Mouse (Mus musculus) intestine, postnatal 0 days (tissue): ENCODE measurements at regions not wholly inside any gene's neighbourhood (a gene's known extent, or its start where the extent isn't known, plus 50 kb on each side); places are given as distances from the start of the nearest gene placed in this dataset.
A peak's percentile ranks its signal among the peaks of the same experiment; 100 is the strongest.

Source experiments
- ATAC-seq: fragments of 200-750 bp; cut with Nextera tagmentation; 2 replicates; pipeline ENCODE4 v1.8.0; 2017; ENCODE audit warnings: mild to moderate bottlenecking, moderate TSS enrichment, moderate library complexity
- H3K27ac ChIP-seq: fragments of 300-500 bp; sonication (generic); 2 replicates; pipeline ENCODE4 v1.5.1; 2014; ENCODE audit warnings: mild to moderate bottlenecking, low read depth, low read length, moderate library complexity
- H3K27me3 ChIP-seq: fragments of 300-500 bp; sonication (generic); replicated peaks from 2 replicates; pipeline ENCODE4 v1.6.1; 2014; ENCODE audit warnings: low read length, mixed read lengths; ENCODE audit not compliant: control insufficient read depth, insufficient read depth
- H3K36me3 ChIP-seq: fragments of 300-500 bp; sonication (generic); 2 replicates; pipeline ENCODE4 v1.6.1; 2014; ENCODE audit warnings: mild to moderate bottlenecking, moderate library complexity; ENCODE audit not compliant: control insufficient read depth, insufficient read depth
- H3K4me1 ChIP-seq: fragments of 300-500 bp; sonication (generic); replicated peaks from 2 replicates; pipeline ENCODE4 v1.6.1; 2014; ENCODE audit warnings: antibody characterized with exemption, low read length, mixed read lengths; ENCODE audit not compliant: control insufficient read depth, insufficient read depth
- H3K4me2 ChIP-seq: fragments of 300-500 bp; sonication (generic); replicated peaks from 2 replicates; pipeline ENCODE4 v1.6.1; 2014; ENCODE audit warnings: low read depth, mild to moderate bottlenecking, moderate library complexity
- H3K4me3 ChIP-seq: fragments of 300-500 bp; sonication (generic); 2 replicates; pipeline ENCODE4 v1.5.1; 2014; ENCODE audit warnings: low read depth, low read length
- H3K9ac ChIP-seq: fragments of 300-500 bp; sonication (generic); 2 replicates; pipeline ENCODE4 v1.6.1; 2014; ENCODE audit warnings: mild to moderate bottlenecking, low read depth, low read length
- H3K9me3 ChIP-seq: fragments of 300-500 bp; sonication (generic); 2 replicates; pipeline ENCODE4 v1.6.1; 2016; ENCODE audit warnings: mixed run types; ENCODE audit not compliant: control insufficient read depth
- CTCF ChIP-seq: sonication (generic); IDR thresholded peaks from 2 replicates; pipeline ENCODE4 v1.5.1; 2016; ENCODE audit warnings: low read depth, mild to moderate bottlenecking, control low read depth, antibody characterized with exemption, moderate library complexity
- WGBS: fragments of 180-500 bp; shearing (Covaris S2); extraction: QIAGEN DNeasy Blood & Tissue Kit; methylation state at CpG from one replicate; pipeline ENCODE4 v1.1.7; 2014; 5-methylcytosine and 5-hydroxymethylcytosine counted together

DNA sequence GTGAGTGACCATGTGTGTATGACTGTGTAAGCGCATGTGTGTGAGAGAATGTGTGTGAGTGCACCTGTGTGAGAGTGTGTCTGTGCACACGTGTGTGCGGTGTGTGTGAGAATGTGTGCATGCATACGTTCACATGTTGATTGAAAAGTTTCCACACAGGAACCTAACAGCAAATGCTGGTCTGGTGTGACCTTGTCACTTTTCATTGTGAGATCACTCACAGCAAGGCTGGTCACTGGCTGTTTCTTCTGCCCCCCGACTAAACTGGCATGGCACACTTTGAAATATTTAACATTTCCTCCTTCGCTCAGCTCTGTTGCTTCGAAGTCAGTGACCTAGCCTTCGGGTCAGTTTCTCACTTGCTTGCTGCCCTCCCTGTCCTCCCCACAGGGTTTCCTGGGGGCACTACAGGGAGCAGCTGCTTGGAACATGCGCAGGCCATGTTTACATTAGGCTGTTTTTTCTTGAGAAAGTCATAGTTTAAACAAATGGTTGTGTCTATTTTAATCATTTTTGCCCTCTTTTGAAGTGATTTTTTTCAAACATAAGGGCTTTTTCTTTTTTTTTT is 121.1 kb upstream of the Hmga2 start:
- no peak for ATAC-seq
- H3K36me3 ChIP-seq = no peaks in the 10 kb centered on the region
- no peaks in the 10 kb centered on the region for H3K4me1 ChIP-seq
- no peaks in the 10 kb centered on the region for H3K27me3 ChIP-seq
- no peak overlapping the region for H3K27ac ChIP-seq
- H3K4me2 ChIP-seq = no peak overlapping the region
- peaks cover 6% of the 10 kb centered on the region; the same call in 1 of the 2 replicates for H3K9me3 ChIP-seq
- WGBS = 57% methylated on average over 9 of the region's 9 CpGs
- H3K4me3 ChIP-seq = no peak overlapping the region
- no peak for TF ChIP-seq CTCF
- no peak overlapping the region for H3K9ac ChIP-seq

DNA sequence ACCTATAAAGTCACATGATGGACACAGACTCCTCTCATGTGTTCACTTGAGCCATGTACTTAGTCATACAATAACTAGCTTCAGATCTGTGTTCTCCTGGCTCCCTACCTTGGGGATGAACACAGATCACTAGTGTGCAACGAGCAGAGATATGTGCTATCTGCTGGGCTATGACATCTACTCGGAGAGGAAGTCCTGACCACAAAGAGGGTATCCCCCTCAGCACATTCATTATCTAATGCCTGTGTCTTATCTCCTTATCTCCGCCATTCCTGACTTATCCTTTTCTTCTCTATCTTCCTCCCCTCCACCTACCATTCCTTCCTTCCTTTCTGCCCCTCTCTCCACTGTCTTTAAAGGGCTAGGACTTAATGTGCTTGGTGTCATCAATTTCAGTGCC is 118.9 kb upstream of the Hmga2 start:
- H3K36me3 ChIP-seq = no peaks in the 10 kb centered on the region
- H3K4me3 ChIP-seq = no peak overlapping the region
- no peak overlapping the region for H3K27ac ChIP-seq
- H3K9me3 ChIP-seq = peaks cover 6% of the 10 kb centered on the region; the same call in 1 of the 2 replicates
- ATAC-seq = no peak
- H3K9ac ChIP-seq = no peak overlapping the region
- TF ChIP-seq CTCF = no peak
- no peak overlapping the region for H3K4me2 ChIP-seq
- no peaks in the 10 kb centered on the region for H3K27me3 ChIP-seq
- WGBS = 92% methylated on average over 3 of the region's 3 CpGs
- no peaks in the 10 kb centered on the region for H3K4me1 ChIP-seq

DNA sequence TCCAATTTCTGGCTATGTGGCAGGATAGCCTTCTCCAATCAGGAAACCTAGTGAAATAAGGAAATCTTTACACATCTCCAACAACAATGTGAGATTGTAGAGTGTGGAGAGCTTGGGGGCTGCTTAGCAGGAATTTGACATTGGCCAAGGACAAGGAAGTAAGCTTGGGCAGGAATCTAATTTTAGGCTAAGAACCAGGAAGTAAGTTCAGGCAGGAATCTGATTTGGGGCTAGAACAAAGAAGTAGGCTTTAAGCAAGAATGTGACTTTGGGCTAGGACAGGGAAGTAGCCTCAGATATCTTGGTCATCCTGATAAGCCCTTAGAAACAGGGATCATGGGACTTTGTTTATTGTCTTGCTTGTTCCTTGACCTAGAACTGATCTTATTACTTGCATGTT is 117.6 kb upstream of the Hmga2 start:
- no peak for TF ChIP-seq CTCF
- H3K36me3 ChIP-seq = no peaks in the 10 kb centered on the region
- ATAC-seq = no peak
- no peaks in the 10 kb centered on the region for H3K4me1 ChIP-seq
- no peak overlapping the region for H3K4me2 ChIP-seq
- H3K27ac ChIP-seq = no peak overlapping the region
- H3K4me3 ChIP-seq = no peak overlapping the region
- no peaks in the 10 kb centered on the region for H3K27me3 ChIP-seq
- no peak overlapping the region for H3K9ac ChIP-seq
- peaks cover 6% of the 10 kb centered on the region; the same call in 1 of the 2 replicates for H3K9me3 ChIP-seq

DNA sequence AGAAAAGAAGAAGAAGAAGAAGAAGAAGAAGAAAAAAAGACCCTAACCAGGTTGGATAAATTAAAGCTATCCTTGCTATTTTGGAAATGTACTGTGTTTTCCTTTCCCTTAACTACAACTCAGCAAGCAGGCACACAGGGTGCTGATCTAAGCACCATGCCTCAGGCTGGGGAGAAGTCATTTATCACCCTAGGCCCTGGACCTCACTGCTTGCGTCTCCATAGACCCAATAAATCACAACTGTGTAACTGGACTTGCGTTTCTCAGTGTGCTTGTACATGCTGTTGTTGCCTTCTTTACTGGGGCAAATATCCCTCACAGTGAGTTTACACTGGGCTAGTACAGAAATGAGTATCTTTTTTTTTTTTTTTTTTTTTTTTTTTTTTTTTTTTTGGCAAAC is 113.4 kb upstream of the Hmga2 start:
- ATAC-seq = no peak
- Histone ChIP-seq H3K4me3 (no peak overlapping the region), H3K27ac (no peak overlapping the region), H3K36me3 (no peaks in the 10 kb centered on the region), H3K4me1 (no peaks in the 10 kb centered on the region), H3K27me3 (no peaks in the 10 kb centered on the region), H3K4me2 (no peak overlapping the region), H3K9me3 (peaks cover 6% of the 10 kb centered on the region; the same call in 1 of the 2 replicates), H3K9ac (no peak overlapping the region)
- 55% methylated on average over 2 of the region's 2 CpGs for WGBS
- TF ChIP-seq CTCF = no peak

DNA sequence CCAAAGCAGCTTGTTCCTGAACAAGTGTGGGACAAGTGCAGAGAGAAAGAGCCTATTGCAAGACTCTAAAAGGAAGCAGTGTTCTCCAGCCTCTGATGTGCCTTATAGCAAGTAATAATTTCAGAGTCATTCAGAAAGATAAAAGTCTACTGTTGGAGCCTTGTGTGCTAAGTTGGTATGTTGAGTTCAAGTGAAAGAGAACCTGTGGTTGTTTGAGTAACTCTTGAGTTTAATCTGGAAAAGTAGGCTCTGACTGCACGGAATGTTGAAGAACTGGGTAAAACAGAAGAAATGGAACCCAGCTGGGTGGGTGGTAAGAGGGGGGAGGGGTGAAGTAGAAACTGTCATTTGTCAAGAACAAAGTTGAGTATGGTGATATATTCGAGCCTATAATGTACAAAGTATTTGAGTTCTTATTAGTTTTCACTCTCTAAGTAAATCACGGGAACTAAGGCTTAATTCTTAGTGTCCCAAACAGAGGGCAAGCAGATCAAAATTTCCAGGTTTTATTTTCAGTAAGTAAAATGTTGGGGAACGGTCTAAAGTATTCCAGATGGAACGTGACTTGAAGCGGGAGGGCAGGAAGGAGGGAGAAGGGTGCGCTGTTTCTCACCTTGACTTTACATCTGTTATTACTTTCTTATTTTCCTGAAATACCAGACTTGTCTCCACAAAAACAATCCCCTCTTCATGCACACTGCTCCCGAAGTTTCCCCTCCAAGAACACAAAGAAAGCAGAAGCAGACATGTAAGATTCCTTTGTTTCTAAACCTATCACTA is 111.8 kb upstream of the Hmga2 start:
- Histone ChIP-seq H3K9me3 (no peaks in the 10 kb centered on the region), H3K36me3 (no peaks in the 10 kb centered on the region), H3K27ac (no peak overlapping the region), H3K4me3 (no peak overlapping the region), H3K9ac (no peak overlapping the region), H3K4me1 (no peaks in the 10 kb centered on the region), H3K4me2 (no peak overlapping the region), H3K27me3 (no peaks in the 10 kb centered on the region)
- 81% methylated on average over 8 of the region's 8 CpGs for WGBS
- no peak for TF ChIP-seq CTCF
- no peak for ATAC-seq

DNA sequence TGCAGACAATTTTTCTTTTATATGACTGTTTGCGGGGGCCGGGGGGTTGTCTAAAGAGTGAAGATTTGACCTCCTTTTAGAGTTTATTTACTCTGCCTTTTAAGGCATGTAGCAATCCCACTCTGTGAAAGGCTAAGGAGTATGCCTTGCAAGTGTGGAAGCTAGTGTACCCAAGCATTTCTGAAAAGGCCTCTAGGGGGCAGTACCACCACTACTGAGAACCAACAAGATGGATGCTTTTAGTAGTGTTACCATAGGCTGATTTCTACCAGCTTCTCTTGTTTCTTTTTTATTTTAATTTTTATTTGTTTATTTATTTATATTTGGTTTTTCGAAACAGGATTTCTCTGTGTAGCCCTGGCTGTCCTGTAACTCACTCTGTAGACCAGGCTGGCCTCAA is 110.9 kb upstream of the Hmga2 start:
- 74% methylated on average over 3 of the region's 3 CpGs for WGBS
- no peaks in the 10 kb centered on the region for H3K27me3 ChIP-seq
- no peak overlapping the region for H3K4me2 ChIP-seq
- no peaks in the 10 kb centered on the region for H3K36me3 ChIP-seq
- TF ChIP-seq CTCF = peak; percentile 66
- ATAC-seq = no peak
- no peaks in the 10 kb centered on the region for H3K9me3 ChIP-seq
- H3K9ac ChIP-seq = no peak overlapping the region
- no peak overlapping the region for H3K4me3 ChIP-seq
- H3K4me1 ChIP-seq = no peaks in the 10 kb centered on the region
- H3K27ac ChIP-seq = no peak overlapping the region
